Mouse (Mus musculus) kidney, postnatal 4 days (tissue): ENCODE results near the gene Cnnm2.
A peak's percentile ranks its signal among the peaks of the same experiment; 100 is the strongest.

ENCODE experiments used
- DNase-seq, 2 experiments: peaks; one replicate each; pipeline ENCODE4 v3.0.0; 2021; ENCODE audit warnings: mixed read lengths in 2 of 2

Gene Cnnm2

DNA sequence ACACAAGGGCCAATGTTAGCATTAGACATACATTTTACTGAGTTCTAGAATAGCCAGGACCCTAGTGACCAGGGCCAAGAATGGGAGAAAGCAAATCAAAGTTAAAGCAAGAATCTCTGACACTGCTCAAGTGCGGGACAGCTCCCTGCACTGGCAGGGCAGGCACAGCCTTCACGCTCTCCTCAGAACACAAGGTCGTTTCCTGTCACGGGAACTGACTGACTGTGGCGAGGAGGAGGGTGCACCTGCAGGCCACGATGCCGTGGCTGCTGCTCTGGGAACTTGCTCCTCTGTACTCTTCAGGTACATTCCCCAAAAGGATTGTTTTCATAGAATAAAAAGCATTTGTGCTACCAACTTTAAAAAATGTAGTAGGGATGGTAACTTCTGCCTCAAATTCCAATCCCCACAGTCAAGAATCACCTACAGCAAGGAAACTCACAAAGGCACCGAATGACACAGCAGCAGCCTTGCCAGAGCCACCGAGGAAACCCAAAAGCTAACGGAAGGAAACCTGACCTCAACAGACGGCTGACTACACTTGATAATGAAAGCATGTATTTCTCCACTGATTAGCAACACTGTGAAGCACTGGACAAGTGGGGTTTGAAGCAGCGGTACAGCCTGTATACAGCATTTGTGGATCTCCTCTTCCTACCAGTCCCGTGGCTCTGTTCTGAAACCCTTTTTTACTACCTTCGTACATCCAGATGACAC, 126.6 kb downstream of the Cnnm2 start:
- no peak for DNase-seq

DNA sequence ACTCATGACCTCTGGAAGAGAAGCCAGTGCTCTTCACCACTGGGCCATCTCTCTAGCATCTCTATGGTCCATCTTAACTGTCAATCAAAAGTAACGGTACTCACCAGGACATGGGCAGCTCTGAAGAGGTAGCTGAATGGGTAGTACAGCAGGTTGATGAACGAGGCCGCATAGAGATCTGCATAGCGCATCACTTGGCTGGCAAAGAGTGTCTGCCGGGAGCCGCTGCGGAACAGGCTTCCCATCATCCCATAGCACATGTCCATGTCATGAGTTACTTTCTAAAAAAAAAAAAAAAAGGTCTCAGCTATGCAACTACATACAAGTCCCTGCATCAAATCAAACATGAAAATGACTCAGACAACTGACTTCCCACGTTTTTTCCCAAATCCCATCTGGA, 128.3 kb downstream of the Cnnm2 start:
- no peak for DNase-seq

DNA sequence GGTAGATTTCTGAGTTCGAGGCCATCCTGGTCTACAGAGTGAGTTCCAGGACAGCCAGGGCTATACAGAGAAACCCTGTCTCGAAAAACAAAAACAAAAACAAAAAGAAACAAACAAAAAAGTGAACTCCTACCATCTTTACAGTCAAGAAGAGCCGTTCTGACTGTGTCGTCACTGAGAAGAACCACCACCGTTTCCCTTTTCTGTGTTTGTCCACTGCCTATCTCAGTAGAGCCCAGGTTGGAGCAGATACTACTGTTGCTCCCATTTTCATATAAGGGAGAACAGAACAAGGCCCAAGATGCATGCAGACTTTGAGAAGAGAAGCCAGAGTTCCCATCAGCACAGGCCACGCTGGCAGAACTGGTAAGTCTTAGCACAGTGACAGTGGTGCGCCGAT, 129.3 kb downstream of the Cnnm2 start:
- no peak for DNase-seq

DNA sequence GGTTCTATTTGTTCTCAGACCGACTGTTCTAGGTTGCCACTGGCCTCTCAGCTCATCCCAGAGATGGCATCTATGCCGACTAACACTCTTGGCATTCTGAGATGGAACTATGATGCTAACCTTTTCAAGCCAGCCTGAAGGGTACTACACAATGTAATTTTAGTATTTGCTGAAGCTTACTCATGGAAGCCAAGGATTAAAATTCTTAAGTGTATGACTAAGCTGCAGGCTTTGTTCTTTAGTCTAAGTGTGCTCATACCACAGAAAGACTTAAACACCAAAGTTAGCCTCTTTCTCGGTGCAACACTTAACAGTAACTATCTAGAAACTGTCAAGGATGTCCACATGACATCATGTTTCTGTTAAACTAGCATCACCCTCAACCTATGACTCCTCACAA, 131.5 kb downstream of the Cnnm2 start:
- no peak for DNase-seq

DNA sequence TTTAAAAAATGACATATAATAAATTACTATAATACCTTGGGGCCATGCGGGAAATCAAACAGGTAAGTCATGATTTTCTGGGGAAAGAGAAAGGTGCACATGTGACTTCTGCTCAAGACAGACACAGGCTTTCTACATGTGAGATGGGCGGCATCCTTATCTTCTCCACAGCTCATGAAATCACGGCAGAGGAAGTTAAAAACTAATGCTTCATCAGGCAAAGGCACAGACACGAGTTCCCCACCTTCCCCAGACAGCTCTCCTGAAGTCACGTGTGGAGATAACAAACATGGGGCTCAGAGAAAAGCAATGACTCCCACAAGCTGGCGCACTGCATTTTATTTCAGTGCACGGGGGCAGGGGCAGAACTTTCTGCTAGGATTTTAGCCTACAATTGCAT, 132.1 kb downstream of the Cnnm2 start:
- no peak for DNase-seq

DNA sequence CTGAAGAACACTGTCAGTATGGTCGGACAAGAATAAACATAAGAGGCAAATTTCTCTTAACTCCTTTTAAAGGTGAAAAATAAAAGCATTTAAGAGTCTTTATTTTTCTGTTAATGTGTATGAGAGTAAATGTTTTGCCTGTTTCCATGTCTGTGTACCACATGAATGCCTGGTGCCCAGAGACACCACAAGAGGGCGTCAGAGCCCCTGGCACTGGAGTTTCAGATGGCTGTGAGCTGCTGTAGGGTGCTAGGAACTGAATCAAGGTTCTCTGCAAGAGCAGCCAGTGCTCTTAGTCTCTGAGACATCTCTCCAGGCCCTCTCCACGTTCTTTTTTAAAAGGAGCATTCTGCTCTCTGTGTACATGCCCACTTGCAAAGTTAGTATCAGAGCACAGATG, 135.7 kb downstream of the Cnnm2 start:
- DNase-seq, result no peak

DNA sequence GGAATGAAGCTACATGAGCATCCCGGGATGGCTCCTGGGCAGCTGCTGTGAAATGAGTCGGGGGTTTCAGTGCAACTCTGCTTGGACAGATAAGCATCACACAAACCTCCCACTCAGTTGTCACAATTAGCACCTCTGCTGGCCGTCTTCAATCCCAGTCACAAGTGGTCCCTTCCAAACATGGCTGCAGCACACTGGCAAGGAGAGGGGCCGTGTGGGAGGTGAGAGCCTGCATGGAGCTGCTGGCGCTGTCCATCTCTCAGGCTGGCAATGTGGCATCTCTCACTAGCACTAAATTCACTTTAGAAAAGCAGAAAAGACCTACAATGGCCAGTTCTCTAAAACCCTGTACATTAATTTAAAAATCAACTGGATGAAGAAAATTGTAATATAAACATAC, 136.8 kb downstream of the Cnnm2 start:
- no peak for DNase-seq

DNA sequence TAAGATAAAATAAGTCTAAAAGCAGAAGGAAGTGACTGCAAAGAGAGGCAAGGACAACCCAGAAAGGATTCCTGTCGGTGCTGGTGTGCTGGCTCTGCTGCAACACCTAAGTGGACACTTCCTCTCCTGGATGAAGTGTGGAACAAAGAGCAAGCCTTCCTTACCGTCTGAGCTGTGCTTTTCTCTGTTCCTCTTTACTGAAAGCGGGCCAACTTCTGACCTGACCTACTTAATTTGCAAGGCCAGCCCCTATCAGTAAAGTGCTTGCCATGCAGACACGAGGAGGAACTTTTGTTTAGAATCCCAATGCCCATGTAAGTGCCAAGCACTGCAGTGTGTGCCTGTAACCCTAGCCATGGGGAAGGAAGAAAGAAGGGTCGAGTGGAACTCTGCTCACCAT, 137.9 kb downstream of the Cnnm2 start:
- no peak for DNase-seq

DNA sequence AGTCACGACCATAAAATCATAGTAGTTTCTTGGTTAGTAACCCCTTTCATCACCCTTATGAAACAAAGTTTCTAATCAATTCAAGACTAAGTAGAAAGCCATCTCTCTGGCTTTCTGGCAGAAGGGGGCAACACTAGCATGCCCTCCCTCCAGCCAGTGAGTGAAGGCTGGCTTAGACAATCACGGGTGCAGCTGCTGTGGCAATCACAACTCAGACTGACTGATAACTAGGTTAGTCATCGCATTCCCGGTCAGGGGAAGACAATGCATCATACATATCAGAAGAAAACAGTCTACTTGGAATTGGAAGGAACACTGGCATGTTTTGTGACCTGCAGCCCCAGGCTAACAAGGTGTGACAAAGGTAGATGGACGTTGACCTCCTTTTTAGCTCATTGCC, 138.5 kb downstream of the Cnnm2 start:
- DNase-seq, result no peak

DNA sequence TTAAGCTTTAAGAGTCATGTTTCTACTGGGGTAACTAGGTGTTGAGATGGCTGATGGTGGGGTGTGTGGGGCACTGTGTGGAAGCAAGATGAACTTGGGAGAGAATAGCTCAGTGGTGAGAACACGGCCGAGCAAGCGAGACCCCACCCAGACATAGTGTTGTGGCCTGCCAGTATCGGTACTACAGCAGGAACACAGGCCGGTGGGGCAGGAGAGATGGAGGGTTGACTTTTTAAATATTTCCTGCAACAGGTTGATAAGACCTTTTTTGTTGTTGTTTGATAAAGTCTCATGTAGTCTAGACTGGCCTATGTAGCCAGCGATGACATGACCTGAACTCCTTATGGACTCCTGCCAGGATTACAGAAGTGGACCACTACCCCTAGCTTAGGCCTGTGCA, 139.4 kb downstream of the Cnnm2 start:
- DNase-seq, result no peak

DNA sequence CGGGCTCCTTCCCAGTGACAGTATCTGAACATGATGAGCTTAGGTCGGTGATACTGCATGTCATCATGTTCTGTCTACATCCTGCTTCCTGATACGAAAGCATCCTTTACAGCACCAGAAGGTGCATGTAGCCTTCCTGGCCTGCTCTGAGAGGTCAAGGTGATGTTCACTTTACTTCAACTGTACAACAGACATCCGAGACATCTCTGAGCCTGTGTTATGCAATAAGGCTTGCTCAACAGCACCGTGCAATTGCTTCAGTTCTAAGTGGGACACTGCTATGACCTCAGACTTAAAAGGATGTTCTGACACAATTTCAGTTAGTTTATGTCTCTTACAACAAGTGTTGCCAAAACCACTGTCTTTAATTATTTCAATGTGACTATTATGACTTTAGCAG, 139.9 kb downstream of the Cnnm2 start:
- no peak for DNase-seq

DNA sequence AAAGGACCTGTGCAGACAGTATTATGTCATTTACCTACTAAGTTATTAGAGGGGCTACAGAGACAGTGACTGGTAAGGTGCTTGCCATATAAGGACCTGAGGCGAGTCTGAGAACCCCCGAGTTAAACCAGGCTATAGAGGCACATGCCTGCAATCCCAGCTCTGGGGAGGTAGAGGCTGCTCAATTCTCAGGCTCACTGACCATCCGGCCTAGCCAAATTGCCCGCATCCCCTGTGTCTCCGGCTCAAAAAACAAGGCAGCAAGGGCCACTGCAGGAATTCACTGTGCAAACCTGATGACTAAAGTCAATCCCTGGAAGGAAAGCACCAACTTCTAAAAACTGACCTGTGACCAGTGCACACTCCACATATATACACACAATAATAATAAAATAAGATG, 142.0 kb downstream of the Cnnm2 start:
- no peak for DNase-seq

DNA sequence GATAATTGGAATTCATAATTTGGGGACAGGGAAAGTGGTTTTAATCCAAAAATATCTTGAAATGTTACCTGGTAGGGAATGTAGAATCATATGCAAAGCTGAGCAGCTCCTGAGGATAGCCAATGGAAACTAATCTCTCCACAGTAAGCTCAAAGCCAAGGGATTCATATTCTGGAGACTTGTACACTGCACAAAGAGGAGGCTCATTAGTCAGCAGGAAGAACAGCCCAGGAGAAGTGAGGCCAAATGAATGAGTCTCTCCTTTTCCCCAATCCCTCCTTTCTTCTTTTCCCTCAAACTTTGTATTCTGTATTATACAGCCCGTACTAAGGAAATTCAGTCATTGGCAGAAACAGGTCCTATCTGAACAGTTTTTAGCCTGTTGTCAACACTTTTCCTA, 143.5 kb downstream of the Cnnm2 start:
- no peak for DNase-seq

DNA sequence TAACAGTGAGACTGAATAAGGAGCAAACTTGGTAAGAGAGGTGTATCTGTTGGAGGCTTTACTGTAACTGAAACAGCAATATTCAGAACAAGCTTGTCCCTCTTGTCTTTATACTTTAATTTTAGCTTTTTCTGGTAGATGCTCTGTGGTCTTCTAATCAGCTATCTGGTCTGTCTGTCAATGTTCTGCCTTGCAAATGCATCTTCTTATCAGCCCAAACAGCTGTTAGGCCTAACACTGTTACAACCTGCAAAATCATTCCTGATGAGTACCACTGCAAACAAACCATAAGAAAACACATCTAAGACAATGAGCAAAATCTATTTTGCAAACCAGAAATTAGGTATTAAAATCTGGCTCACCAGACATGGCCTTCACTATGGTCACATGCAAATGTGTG, 144.0 kb downstream of the Cnnm2 start:
- no peak for DNase-seq

DNA sequence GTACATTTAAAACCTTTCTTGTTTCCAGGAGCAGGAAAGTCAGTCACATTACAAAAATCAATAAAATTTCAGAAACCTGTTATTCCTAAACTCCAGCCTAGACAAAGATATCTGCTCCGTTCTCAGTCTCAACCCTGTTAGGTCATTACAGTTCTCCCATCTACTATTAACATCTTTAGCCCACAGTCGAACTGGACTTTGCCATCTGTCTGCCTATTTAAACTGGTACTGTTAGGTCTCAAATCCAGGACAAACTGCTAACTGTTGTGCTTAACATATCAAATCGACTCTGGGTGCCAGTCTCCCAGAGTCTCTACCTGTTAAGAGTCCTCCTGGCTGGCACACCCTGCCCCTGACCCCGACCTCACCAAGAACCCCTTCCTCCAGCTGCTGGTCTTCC, 144.6 kb downstream of the Cnnm2 start:
- no peak for DNase-seq

DNA sequence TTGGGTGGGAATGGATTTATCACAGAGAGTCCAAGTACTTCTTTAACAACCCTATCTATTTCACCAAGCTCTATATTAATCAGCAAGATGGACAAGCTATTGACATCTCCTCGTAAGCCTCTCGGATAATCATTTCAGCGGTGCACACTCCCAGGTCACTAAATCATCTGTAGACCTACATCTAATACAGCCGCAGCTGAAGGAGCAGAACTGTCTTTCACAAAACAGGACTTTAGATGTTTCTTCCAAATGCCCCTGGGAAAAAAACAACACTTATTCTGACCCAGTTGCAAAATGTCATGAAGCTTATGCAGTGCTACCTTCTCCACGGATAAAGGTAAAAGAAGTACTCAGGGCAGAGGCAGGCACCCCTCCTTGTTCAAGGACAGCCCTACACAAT, 146.8 kb downstream of the Cnnm2 start:
- no peak for DNase-seq

DNA sequence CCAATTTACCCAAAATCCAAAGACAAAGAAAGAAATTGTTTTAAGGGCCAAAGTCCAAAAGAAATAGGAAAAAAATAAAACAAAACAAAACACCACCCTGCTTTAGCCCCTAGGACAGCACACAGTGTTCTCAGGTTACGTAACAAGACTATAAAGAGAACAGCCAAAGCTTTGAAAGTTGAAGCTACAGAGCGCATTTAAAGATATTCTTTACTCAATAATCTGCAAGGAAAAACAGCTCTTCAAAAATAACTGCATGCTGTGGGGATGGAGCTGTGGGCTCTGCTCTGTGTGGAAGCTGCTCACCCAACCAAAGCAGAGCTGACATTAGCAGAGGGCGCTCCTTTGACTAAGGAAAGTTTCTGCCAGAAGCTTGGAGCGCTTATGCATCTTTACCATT, 147.6 kb downstream of the Cnnm2 start:
- no peak for DNase-seq

DNA sequence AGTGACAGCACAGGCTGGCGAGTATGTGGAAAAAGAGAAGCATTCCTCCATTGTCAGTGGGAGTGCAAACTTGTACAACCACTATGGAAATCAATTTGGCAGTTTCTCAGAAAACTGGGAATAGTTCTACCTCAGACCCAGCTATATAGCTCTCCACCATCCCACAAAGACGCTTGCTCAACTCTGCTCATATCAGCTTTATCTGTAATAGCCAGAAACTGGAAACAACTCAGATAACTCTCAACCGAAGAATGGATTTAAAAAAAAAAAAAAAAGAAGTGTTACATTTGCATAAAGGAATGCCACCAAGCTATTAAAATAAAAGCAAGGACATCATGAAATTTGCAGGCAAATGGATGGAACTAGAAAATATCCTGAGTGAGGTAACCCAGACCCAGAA, 150.1 kb downstream of the Cnnm2 start:
- DNase-seq, result no peak

DNA sequence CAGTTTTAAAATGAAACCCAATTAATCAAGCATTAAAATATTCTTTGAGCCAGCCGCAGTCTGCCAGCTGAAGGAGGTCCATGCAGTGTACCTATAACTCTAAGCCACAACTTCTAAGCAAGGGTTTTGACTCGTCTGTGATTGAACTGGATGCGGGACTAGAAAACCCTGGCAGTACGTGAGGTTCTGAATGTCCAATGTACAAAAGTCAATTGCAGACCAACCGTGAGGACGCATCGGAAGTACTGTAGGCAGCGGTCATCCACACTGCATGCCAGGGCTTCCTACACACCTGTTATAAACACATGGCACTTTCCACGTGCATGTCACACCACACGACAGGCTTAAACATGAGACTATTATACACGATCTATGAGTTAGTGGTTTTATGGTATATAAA, 152.2 kb downstream of the Cnnm2 start:
- DNase-seq, result no peak

DNA sequence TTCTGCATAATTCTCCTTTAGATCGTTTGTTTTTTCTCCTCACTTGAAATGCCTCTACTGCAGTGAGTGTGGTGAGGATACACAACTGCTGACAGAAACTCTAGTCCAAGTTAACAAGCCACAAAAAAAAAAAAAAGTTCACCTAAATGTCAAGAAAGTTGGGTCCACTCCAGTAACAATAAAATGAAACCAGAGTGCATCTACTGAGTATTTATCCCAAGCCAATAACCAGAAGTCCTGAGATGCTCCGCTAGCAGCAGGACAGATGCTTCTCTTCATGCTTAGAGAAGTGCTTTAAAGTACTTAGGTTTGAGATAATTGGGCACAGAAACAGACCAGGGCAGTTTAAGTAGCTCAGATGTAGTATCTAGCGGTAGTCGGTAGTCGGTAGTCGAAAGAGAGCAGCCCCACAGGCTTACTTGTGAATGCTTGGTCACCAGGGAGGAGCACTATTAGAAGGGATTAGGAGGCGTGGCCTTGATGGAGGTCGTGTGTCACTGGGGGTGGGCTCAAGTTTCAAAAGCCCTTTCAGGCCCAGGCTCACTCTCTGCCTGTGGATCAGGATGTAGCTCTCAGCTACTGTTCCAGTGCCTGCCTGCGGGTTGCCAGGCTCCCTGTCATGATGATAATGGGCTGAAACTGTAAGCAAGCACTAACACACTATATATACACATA, 154.1 kb downstream of the Cnnm2 start:
- peak in 1 of 2 experiments; percentile 15 for DNase-seq

DNA sequence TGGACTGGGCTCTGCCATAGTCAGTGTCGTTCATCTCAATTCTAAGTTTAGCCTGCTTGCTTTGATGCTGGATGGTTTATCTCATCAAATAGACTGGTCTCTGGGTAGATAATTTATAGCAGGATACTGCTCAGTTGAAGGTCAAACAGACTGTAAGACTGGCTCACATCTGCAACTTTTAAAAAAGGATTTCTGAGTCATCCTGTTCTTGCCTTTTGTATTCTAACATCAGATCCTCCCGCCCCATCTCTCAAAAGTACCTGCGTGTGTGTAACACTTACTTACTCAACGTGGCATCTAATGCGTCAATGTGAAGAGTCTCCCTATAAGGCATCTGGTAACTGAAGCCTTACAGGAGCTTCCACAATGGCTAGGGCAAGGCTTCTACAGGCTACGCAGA, 159.2 kb downstream of the Cnnm2 start:
- DNase-seq, result no peak

DNA sequence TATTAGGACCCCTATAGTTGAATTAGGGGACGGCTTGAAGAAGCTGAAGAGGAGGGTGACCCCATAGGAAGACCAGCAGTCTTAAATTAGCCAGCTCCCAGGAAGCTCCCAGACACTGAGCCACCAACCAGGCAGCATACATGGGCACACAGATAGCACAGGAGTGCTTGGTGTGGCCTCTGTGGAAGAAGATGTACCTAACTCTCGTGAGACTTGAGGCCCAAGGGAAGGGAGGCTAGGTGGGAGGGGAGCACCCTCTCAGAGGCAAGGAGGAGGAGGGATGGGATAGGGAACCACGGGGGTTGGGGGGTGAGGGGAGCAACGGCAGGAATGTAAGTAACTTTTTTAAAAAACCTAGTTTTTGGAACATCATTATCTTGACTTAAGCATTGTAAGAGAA, 165.0 kb downstream of the Cnnm2 start:
- DNase-seq, result peak in 1 of 2 experiments; percentile 10

DNA sequence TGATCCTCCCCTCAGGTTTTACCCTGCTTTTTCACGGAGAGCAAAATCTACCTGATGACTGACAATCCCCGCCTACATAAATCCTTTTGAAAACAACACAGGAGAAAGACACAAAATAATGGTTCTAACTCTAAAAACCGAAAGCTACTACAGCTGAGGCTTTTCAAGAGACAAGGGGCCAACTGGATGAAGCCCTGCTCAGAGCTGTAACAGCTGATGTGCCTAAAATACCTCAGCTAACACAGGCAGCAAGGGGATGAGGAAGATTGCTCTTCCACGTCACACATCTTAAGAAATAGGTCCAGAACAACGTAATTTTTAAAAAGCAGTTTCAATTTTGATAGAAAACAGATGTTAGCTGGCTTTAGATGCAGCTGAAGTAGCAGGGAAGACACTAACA, 165.6 kb downstream of the Cnnm2 start:
- peak in 1 of 2 experiments; percentile 22 for DNase-seq

DNA sequence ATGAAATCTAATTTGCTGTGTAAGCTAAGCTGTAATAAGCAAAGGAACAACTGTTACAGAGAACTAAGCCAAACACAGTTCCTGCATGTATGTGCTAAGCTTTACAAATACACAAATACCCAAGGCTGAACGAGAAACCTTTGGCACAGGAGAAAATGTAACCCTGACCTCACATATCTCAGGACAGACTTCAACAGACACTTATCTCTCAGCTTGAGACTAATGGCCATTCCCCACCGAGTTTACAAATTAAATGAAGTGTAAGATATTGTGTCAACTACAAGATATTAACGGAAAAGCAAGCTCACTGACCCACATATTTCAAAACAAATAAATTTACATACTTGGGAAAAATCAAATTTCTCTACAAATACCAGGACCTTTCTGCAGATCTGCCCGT, 166.7 kb downstream of the Cnnm2 start:
- DNase-seq, result no peak

DNA sequence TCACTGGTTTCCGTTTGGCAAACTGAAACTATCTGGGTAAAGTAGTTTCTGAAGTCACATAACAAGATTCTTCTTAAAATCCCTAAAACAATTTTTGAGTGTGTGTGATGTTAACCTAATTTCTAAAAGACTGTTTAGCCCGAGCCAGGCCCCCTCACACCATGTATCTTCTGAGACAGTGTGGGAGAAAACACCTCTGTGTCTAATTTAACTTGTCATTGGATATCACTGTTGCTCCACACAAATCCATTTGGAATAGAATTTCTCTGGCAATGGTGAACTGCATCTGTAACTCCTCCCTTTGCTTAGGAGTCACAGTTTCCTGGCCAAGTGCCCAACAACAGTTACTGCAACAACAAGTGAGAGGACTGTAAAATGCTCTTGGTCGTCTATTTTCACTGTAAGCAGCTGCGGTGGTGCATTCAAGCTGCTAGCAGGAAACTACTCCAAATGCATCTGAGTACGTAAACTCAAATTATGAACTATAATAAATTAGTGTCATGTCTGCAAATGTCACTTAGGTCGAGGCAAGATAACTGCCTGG, 167.7 kb downstream of the Cnnm2 start:
- DNase-seq, result peak; percentile 78 to 86
